Mouse (Mus musculus) bone marrow macrophage, adult 2 months (primary cell): ENCODE results near the gene Ikzf5. TPM values are rescaled to one million over a fixed set of nuclear protein-coding genes. Genes with fewer than 3 reads are reported as not detected.
"Not testable (repeated sequence)": the region's sequence is repeated elsewhere in the genome, so short reads cannot be mapped to it uniquely, and the experiment has no call there.

Experiments
- H3K27ac ChIP-seq: 2 replicates; pipeline ENCODE4 v1.5.1; 2012; ENCODE audit warnings: low read depth, low read length; ENCODE audit not compliant: insufficient read depth
- H3K4me1 ChIP-seq: 2 replicates; pipeline ENCODE4 v1.6.1; 2012; ENCODE audit warnings: low read length; ENCODE audit not compliant: control insufficient read depth, insufficient read depth
- H3K4me3 ChIP-seq: 2 replicates; pipeline ENCODE4 v1.5.1; 2012; ENCODE audit warnings: mild to moderate bottlenecking, low read length, moderate library complexity; ENCODE audit not compliant: insufficient read depth
- CTCF ChIP-seq: IDR thresholded peaks from 2 replicates; pipeline ENCODE4 v1.5.1; 2012; ENCODE audit warnings: low read depth, mild to moderate bottlenecking, low read length, moderate library complexity
- POLR2A ChIP-seq: IDR thresholded peaks from 2 replicates; pipeline ENCODE4 v1.6.1; 2012; ENCODE audit warnings: mild to moderate bottlenecking, low read depth, low read length, borderline replicate concordance
- polyA plus RNA-seq: library from polyadenylated mRNA; stranded (reverse); fragments of >200 nt; gene quantifications from 2 replicates; pipeline ENCODE4 v1.2.4, GENCODE M21; 2012; ENCODE audit not compliant: missing spikeins, insufficient read depth, insufficient read length

Ikzf5 gene
- polyA plus RNA-seq, 1 experiment: 17.3 TPM

DNA sequence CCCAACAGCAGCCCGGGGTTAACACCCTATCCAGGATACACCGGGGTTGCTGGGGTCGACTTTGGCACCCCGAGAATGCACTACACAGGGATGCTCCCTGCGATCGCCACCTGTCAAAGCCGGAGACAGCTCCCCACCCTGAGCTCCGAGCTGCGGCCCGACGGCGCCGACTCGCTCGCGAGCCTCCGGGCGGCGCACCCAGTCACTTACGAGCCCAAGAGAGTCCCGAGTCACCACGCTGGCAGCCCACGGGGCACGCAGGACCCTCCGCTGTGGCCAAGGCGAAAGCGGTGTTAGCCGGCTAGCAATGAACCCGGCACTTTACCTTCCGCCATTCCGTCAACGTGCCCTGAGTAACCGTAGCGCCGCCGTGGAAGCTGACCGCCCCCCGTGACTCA, 334 bp downstream of the Ikzf5 start:
- H3K4me3 ChIP-seq: peak overlapping the region; percentile 97
- peaks cover 6% of the 10 kb centered on the region for H3K4me1 ChIP-seq
- peak overlapping the region; percentile 7 for H3K27ac ChIP-seq
- no peak for TF ChIP-seq POLR2A
- no peak for TF ChIP-seq CTCF

DNA sequence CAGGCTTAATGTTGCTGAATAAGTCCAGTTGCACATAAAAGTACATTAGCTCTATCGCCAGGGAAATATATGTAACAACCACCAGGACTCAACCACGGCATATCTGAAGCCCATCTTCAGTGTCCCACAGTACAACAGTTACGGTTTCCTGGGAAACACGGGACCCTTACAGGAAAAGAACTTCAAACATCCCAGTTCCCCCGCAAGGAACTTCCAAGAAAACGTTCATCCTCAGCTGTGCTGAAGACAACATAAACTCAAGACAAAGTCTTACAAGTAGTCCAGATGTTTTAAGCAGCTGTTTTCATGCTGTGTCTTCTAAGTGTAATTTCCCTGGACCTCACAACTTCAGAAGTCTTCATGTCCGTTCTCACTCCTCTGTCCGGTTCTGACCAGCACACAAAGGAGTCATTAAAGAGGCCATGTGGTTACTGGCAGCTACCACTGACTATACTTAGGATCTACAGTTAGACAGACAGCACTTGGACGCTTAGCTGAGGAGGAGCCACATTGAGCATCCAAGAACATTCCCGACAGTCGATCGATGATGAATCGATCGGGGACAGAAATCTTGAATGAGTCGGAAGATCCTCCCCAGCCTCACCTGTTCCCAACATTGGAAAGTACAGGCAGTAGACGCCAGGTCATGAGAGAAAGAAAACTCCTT, 867 bp downstream of the Ikzf5 start:
- H3K27ac ChIP-seq: no peak overlapping the region
- TF ChIP-seq CTCF (no peak), POLR2A (no peak)
- H3K4me1 ChIP-seq: peaks cover 6% of the 10 kb centered on the region
- peak overlapping the region; percentile 97 for H3K4me3 ChIP-seq

DNA sequence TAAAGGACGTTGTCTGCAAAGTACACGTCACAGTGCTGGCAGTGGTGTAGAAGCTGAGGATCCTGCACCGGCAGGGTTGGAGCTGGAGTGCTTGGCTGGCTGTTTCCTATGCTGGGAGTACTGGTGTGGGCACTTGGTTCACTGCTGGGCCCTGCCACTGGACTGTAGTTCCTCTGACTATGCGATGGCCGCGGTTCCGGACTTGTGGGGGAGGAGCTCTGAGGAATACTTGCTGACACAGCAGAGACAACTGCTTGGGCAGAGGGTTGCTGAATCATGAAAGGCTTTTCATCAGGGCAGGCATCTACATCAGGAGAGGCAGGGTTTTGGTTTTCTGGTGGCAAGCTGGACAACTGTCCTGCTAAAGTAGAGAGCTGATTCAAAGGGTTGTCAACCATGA, 18.6 kb downstream of the Ikzf5 start:
- H3K4me1 ChIP-seq, H3K27ac ChIP-seq, H3K4me3 ChIP-seq: not testable (repeated sequence)

DNA sequence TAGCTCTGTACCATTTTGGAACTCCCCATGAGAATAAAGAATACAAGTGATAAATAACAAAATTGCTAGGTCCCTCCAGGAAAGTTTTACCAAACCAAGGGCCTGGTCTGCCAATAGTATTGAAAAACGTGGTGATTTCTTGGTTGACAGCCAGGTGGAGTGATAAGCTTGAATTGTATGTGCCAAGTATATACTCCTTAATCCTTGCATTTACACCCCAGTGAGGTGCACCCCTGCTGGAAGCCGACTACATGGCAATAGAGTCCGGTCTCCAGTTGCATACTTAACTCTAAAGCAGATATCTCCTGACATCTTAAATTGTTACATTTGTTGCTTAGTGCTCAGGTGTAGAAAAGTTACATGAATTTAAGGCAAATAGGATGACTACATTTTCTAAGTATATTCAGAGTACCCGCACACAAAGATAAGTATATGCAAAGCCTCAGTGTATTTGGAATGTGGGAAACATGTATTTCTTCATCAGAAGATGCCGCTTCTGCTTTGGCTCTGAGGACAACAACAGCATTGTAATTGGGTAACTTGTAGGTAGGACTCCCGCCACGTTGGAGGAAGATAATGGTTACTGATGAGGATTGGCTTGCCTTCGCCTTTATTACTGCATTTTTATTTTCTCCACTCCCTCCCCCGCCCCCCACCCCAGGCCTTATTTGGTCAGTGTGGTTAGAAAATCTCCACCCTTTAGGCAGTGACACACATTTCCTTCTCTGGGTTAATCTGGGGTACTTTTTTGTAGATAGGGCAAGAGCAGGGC, 38.3 kb downstream of the Ikzf5 start:
- TF ChIP-seq POLR2A (no peak), CTCF (no peak)
- H3K4me3 ChIP-seq: peak overlapping the region; percentile 82
- H3K27ac ChIP-seq: no peak overlapping the region
- peaks cover 11% of the 10 kb centered on the region for H3K4me1 ChIP-seq

DNA sequence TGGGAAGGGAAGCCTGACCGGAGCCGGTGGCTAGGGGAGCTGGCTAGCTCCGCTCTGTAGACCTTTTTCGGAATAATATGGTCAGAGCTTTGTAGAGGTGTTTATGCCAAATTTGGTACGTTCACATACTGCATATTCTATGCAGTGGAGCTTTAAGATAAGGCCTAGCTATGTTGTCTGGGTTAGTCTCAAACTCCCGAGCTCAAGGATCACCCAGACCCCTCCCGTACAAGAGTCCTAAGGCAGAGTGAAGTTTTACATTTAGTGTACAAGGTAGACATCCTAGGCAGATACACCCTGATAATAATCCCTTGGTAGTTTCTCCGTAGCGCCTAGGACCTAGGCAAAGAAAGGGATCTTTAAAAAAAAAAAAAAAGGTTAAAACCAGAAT, 38.9 kb downstream of the Ikzf5 start:
- Histone ChIP-seq H3K4me3 (peak overlapping the region; percentile 82), H3K4me1 (peaks cover 11% of the 10 kb centered on the region), H3K27ac (0 out of 2 replicates have a peak overlapping the region, but pooled peaks have one; percentile 68)
- no peak for TF ChIP-seq POLR2A
- TF ChIP-seq CTCF: no peak

DNA sequence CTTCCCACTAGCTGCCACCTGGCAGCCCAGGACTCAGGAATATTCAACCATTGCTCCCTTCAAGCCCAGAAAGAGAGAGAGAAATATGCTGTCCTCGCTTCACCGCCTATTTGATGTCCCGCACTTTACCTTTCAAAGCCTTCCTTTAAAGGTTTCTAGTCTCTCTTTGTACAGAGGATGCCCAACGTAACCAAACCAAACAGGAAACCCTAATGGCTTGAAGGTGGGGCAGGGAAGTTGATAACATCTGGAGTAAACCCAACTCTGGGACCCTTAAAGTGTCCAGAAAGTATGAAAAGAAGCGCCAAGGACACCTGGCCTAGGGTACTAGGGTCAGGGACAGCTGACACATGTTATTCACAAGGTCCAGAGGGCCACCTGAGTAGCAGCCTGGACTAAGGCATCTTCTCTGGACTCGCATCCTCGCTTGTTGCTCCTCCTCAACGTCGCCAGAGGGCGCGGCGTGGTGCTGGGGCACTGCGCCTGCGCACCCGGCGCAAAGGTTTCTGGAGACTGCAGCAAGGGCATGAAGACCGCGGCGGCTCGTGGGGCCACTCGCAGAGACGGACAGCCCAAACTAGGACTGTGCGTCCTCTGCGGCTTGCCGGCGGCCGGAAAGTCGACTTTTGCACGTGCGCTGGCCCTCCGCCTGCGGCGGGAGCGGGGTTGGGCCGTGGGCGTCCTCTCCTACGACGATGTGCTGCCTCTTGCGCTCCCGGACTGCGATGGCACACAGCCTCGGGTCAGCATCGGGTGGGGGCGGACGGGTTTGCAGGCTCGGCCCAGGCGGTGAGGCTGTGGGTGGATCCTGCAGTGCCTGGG, 39.5 kb downstream of the Ikzf5 start, which contains the start of gene Pstk:
Gene Pstk, plus strand, starts transcription at position 494 of the 822 bp plus-strand sequence.
- H3K4me3 ChIP-seq: peak within 1 kb of the TSS; percentile 82
- peak within 1 kb of the TSS; percentile 68 for H3K27ac ChIP-seq
- H3K4me1 ChIP-seq: peaks cover 11% of the 10 kb centered on the region
- TF ChIP-seq CTCF: peak; percentile 44; the same call in 1 of the 2 replicates
- no peak for TF ChIP-seq POLR2A

DNA sequence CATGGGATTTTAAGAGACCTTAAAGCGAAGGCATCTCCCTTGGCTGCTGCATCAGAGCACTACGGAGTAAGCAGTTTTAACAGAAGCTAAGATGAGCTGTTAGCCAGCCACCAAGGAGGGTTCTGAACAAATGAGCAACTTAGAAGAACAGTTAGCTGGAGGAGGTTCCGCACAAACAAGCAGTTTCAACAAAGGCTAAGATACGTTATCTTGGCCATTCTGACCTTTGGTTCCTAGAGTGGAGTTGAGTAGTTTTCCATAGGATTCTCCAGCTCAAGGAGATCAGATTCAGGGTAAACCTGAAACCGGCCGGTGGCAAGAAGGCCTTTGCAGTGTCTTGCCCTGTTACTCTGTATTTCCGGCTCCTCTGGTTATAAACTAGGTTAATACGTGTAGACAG, 46.2 kb downstream of the Ikzf5 start:
- Histone ChIP-seq H3K27ac (no peak overlapping the region), H3K4me3 (no peak overlapping the region), H3K4me1 (peaks cover 6% of the 10 kb centered on the region)
- TF ChIP-seq CTCF (no peak), POLR2A (no peak)

DNA sequence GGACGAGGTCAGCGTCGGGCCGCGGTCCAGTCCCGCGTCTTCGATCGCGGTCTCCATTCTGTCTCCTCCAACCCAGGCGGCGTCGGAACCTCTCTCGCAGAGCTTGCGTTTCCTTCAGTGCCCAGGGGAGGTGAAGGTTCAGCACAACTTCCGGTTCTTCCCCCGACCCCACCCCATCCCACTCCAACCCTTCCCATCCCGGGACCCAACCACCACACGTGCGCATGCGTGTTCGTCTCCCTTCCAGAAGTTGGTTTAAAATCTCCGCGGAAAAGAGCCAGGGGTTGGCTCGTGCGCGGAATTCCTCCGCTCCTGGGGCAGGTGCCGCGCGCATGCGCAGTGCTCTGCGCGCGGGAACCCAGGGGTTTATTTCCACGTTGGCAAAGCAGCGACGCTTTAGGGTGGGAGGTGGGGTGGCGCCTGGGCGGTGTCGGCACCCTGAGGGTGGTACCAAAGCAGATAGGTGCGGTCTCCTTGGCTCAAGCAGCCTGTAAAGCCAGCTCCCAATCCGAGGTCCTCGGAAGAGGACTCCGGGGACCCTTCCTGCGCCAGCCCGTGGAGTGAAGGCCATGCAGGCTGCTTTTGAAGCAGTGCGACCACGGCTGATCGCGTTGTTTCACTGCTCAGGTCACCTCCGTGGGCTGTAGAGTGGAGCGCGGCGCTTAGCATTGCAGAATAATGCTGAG, 47.6 kb downstream of the Ikzf5 start, which contains the start of gene 2310057M21Rik:
Gene 2310057M21Rik, minus strand, starts transcription at position 145 of the 686 bp plus-strand sequence.
- peak within 1 kb of the TSS; percentile 74 for H3K27ac ChIP-seq
- peaks cover 6% of the 10 kb centered on the region for H3K4me1 ChIP-seq
- peak within 1 kb of the TSS; percentile 100 for H3K4me3 ChIP-seq
- TF ChIP-seq POLR2A (no peak), CTCF (no peak)

DNA sequence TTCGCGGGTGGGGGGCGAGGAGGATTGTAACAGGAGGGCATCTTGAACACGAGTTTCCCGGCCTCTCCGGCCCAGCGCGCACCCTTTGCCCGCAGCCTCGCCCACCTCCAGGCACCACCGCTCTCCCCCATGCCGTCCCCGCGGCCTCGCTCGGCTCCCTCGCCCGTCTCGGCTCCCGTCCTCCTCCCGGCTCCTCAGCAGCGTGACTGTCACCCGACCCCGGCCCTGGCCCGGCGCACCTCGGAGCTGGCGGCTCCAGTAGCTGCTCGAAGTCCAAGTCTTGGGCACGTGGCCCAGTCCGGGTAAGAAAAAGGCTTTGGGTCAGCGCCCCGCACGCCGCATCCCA, 48.1 kb downstream of the Ikzf5 start:
- Histone ChIP-seq H3K4me3 (peak overlapping the region; percentile 100), H3K27ac (peak overlapping the region; percentile 74), H3K4me1 (peaks cover 6% of the 10 kb centered on the region)
- TF ChIP-seq CTCF (no peak), POLR2A (no peak)
